Mouse (Mus musculus): Measurements from ENCODE around the gene Guca2b. TPM values are rescaled to one million over a fixed set of nuclear protein-coding genes. Genes with fewer than 3 reads are reported as not detected.

Gene Guca2b
- not detected in 2 replicates for polyA plus RNA-seq (2015; fragmentation: Nextera tagmentation; extraction: Ambion mirVana)

GRCm38 (mm10) chr4:119658731-119659130, at the start of gene Guca2b:
TSS of gene Guca2b (minus strand) at chr4:119658954.
- H3K36me3 ChIP-seq: no peaks in the 10 kb centered on the region
- H3K4me3 ChIP-seq (replicated peaks): no peak within 1 kb of the TSS
- no peak within 1 kb of the TSS for H3K9ac ChIP-seq
- H3K4me2 ChIP-seq (replicated peaks): no peak within 1 kb of the TSS
- H3K9me3 ChIP-seq (replicated peaks): no peaks in the 10 kb centered on the region
- no peak within 1 kb of the TSS for H3K27ac ChIP-seq (replicated peaks)
- no peak for ATAC-seq (ENCODE audit: insufficient number of reproducible peaks, low FRiP score, low TSS enrichment, low read depth)
- H3K27me3 ChIP-seq: no peaks in the 10 kb centered on the region
- H3K4me1 ChIP-seq: no peaks in the 10 kb centered on the region
- 80% methylated on average over 4 of the region's 4 CpGs for WGBS

- no peak for ATAC-seq (ENCODE audit: insufficient number of reproducible peaks, low FRiP score, low TSS enrichment, low read depth)
- Histone ChIP-seq H3K4me2 (replicated peaks) (no peak overlapping the region), H3K36me3 (no peaks in the 10 kb centered on the region), H3K9me3 (replicated peaks) (no peaks in the 10 kb centered on the region; the same call in 1 of the 2 replicates), H3K27me3 (no peaks in the 10 kb centered on the region), H3K27ac (replicated peaks) (no peak overlapping the region), H3K9ac (no peak overlapping the region), H3K4me1 (no peaks in the 10 kb centered on the region), H3K4me3 (replicated peaks) (no peak overlapping the region)
- 32% methylated on average over 3 of the region's 3 CpGs for WGBS
These were observed 49.0 kb upstream of the Guca2b start for GRCm38 (mm10) chr4:119707751-119708150.

GRCm38 (mm10) chr4:119707326-119707725, 48.6 kb upstream of the Guca2b start:
- ATAC-seq (ENCODE audit: insufficient number of reproducible peaks, low FRiP score, low TSS enrichment, low read depth): no peak
- Histone ChIP-seq H3K36me3 (no peaks in the 10 kb centered on the region), H3K4me3 (replicated peaks) (no peak overlapping the region), H3K9me3 (replicated peaks) (no peaks in the 10 kb centered on the region; the same call in 1 of the 2 replicates), H3K4me2 (replicated peaks) (no peak overlapping the region), H3K27me3 (no peaks in the 10 kb centered on the region), H3K4me1 (no peaks in the 10 kb centered on the region), H3K9ac (no peak overlapping the region), H3K27ac (replicated peaks) (no peak overlapping the region)
- WGBS: 55% methylated on average over 5 of the region's 5 CpGs

- Histone ChIP-seq H3K27ac (replicated peaks) (no peak overlapping the region), H3K36me3 (no peaks in the 10 kb centered on the region), H3K9me3 (replicated peaks) (no peaks in the 10 kb centered on the region; the same call in 1 of the 2 replicates), H3K4me2 (replicated peaks) (no peak overlapping the region), H3K4me3 (replicated peaks) (no peak overlapping the region), H3K27me3 (no peaks in the 10 kb centered on the region), H3K9ac (no peak overlapping the region), H3K4me1 (no peaks in the 10 kb centered on the region)
- WGBS: 83% methylated on average over 8 of the region's 8 CpGs
- no peak for ATAC-seq (ENCODE audit: insufficient number of reproducible peaks, low FRiP score, low TSS enrichment, low read depth)
These were observed 45.2 kb upstream of the Guca2b start for GRCm38 (mm10) chr4:119703965-119704364.

- no peak overlapping the region for H3K9ac ChIP-seq
- no peaks in the 10 kb centered on the region for H3K4me1 ChIP-seq
- H3K4me2 ChIP-seq (replicated peaks): no peak overlapping the region
- 87% methylated on average over 11 of the region's 11 CpGs for WGBS
- ATAC-seq (ENCODE audit: insufficient number of reproducible peaks, low FRiP score, low TSS enrichment, low read depth): no peak
- H3K27me3 ChIP-seq: no peaks in the 10 kb centered on the region
- H3K36me3 ChIP-seq: no peaks in the 10 kb centered on the region
- no peak overlapping the region for H3K4me3 ChIP-seq (replicated peaks)
- no peaks in the 10 kb centered on the region; the same call in 1 of the 2 replicates for H3K9me3 ChIP-seq (replicated peaks)
- H3K27ac ChIP-seq (replicated peaks): no peak overlapping the region
These were observed 42.7 kb upstream of the Guca2b start for GRCm38 (mm10) chr4:119701269-119701954.

GRCm38 (mm10) chr4:119698339-119698738, 39.6 kb upstream of the Guca2b start:
- no peaks in the 10 kb centered on the region for H3K36me3 ChIP-seq
- WGBS: 43% methylated on average over 2 of the region's 2 CpGs
- no peak overlapping the region for H3K27ac ChIP-seq (replicated peaks)
- no peak for ATAC-seq (ENCODE audit: insufficient number of reproducible peaks, low FRiP score, low TSS enrichment, low read depth)
- no peaks in the 10 kb centered on the region for H3K9me3 ChIP-seq (replicated peaks)
- no peaks in the 10 kb centered on the region for H3K4me1 ChIP-seq
- no peak overlapping the region for H3K4me3 ChIP-seq (replicated peaks)
- no peaks in the 10 kb centered on the region for H3K27me3 ChIP-seq
- H3K9ac ChIP-seq: no peak overlapping the region
- H3K4me2 ChIP-seq (replicated peaks): no peak overlapping the region

GRCm38 (mm10) chr4:119685746-119686145, 27.0 kb upstream of the Guca2b start:
- ATAC-seq (ENCODE audit: insufficient number of reproducible peaks, low FRiP score, low TSS enrichment, low read depth): no peak
- H3K4me1 ChIP-seq: no peaks in the 10 kb centered on the region
- WGBS: 90% methylated on average over 2 of the region's 2 CpGs

GRCm38 (mm10) chr4:119682596-119682995, 23.8 kb upstream of the Guca2b start:
- no peak overlapping the region for H3K27ac ChIP-seq (replicated peaks)
- H3K4me3 ChIP-seq (replicated peaks): no peak overlapping the region
- ATAC-seq (ENCODE audit: insufficient number of reproducible peaks, low FRiP score, low TSS enrichment, low read depth): peak; percentile 19; the same call in 1 of the 2 replicates
- no peak overlapping the region for H3K9ac ChIP-seq
- no peaks in the 10 kb centered on the region for H3K4me1 ChIP-seq
- no peaks in the 10 kb centered on the region for H3K36me3 ChIP-seq
- no peak overlapping the region for H3K4me2 ChIP-seq (replicated peaks)
- no peaks in the 10 kb centered on the region for H3K9me3 ChIP-seq (replicated peaks)
- no peaks in the 10 kb centered on the region for H3K27me3 ChIP-seq
- WGBS: 64% methylated on average over 5 of the region's 5 CpGs

More at GRCm38 (mm10) chr4:119685746-119686145, 27.0 kb upstream of the Guca2b start:
- Histone ChIP-seq H3K9me3 (replicated peaks) (no peaks in the 10 kb centered on the region), H3K4me2 (replicated peaks) (no peak overlapping the region), H3K4me3 (replicated peaks) (no peak overlapping the region), H3K9ac (no peak overlapping the region), H3K36me3 (no peaks in the 10 kb centered on the region), H3K27me3 (no peaks in the 10 kb centered on the region), H3K27ac (replicated peaks) (no peak overlapping the region)

- Histone ChIP-seq H3K4me2 (replicated peaks) (no peak overlapping the region), H3K9ac (no peak overlapping the region), H3K27ac (replicated peaks) (no peak overlapping the region), H3K4me1 (no peaks in the 10 kb centered on the region), H3K36me3 (no peaks in the 10 kb centered on the region), H3K27me3 (no peaks in the 10 kb centered on the region), H3K4me3 (replicated peaks) (no peak overlapping the region), H3K9me3 (replicated peaks) (no peaks in the 10 kb centered on the region)
- 26% methylated on average over 5 of the region's 5 CpGs for WGBS
- ATAC-seq (ENCODE audit: insufficient number of reproducible peaks, low FRiP score, low TSS enrichment, low read depth): no peak
These were observed 13.9 kb upstream of the Guca2b start for GRCm38 (mm10) chr4:119672685-119673084.

GRCm38 (mm10) chr4:119671164-119671563, 12.4 kb upstream of the Guca2b start:
- H3K27ac ChIP-seq (replicated peaks): no peak overlapping the region
- H3K9ac ChIP-seq: no peak overlapping the region
- no peak overlapping the region for H3K4me3 ChIP-seq (replicated peaks)
- H3K4me1 ChIP-seq: no peaks in the 10 kb centered on the region
- WGBS: 89% methylated on average over 9 of the region's 9 CpGs
- H3K27me3 ChIP-seq: no peaks in the 10 kb centered on the region
- no peak overlapping the region for H3K4me2 ChIP-seq (replicated peaks)
- H3K9me3 ChIP-seq (replicated peaks): no peaks in the 10 kb centered on the region
- no peaks in the 10 kb centered on the region for H3K36me3 ChIP-seq
- no peak for ATAC-seq (ENCODE audit: insufficient number of reproducible peaks, low FRiP score, low TSS enrichment, low read depth)

GRCm38 (mm10) chr4:119670736-119671135, 12.0 kb upstream of the Guca2b start:
- no peak overlapping the region for H3K27ac ChIP-seq (replicated peaks)
- no peak overlapping the region for H3K4me2 ChIP-seq (replicated peaks)
- no peak overlapping the region for H3K4me3 ChIP-seq (replicated peaks)
- no peaks in the 10 kb centered on the region for H3K36me3 ChIP-seq
- H3K9me3 ChIP-seq (replicated peaks): no peaks in the 10 kb centered on the region
- WGBS: 86% methylated on average over 6 of the region's 6 CpGs
- H3K4me1 ChIP-seq: no peaks in the 10 kb centered on the region
- no peak for ATAC-seq (ENCODE audit: insufficient number of reproducible peaks, low FRiP score, low TSS enrichment, low read depth)
- no peak overlapping the region for H3K9ac ChIP-seq
- H3K27me3 ChIP-seq: no peaks in the 10 kb centered on the region

GRCm38 (mm10) chr4:119670210-119670555, 11.4 kb upstream of the Guca2b start:
- H3K36me3 ChIP-seq: no peaks in the 10 kb centered on the region
- H3K4me2 ChIP-seq (replicated peaks): no peak overlapping the region
- no peaks in the 10 kb centered on the region for H3K27me3 ChIP-seq
- H3K9me3 ChIP-seq (replicated peaks): no peaks in the 10 kb centered on the region
- H3K27ac ChIP-seq (replicated peaks): no peak overlapping the region
- ATAC-seq (ENCODE audit: insufficient number of reproducible peaks, low FRiP score, low TSS enrichment, low read depth): no peak
- no peak overlapping the region for H3K4me3 ChIP-seq (replicated peaks)
- H3K9ac ChIP-seq: no peak overlapping the region
- no peaks in the 10 kb centered on the region for H3K4me1 ChIP-seq
- WGBS: 52% methylated on average over 7 of the region's 7 CpGs

Measured in embryonic facial prominence, embryonic 15.5 days (tissue).